Mouse (Mus musculus) E14TG2a.4 (cell line): Measurements from ENCODE around the gene Tlr2.

Experiments
- CTCF ChIP-seq: conservative IDR thresholded peaks from 2 replicates; pipeline ENCODE4 v1.5.1; 2014; ENCODE audit warnings: low read length
- NANOG ChIP-seq: IDR thresholded peaks from 2 replicates; pipeline ENCODE4 v1.6.1; 2014; ENCODE audit warnings: borderline replicate concordance, low read length, mixed read lengths
- POU5F1 ChIP-seq: IDR thresholded peaks from 2 replicates; pipeline ENCODE4 v1.6.1; 2014; ENCODE audit warnings: low read length, borderline replicate concordance

- TF ChIP-seq CTCF = peak; percentile 54
- no peak for TF ChIP-seq POU5F1
- no peak for TF ChIP-seq NANOG
Measured at GRCm38 (mm10) chr3:83797828-83798227, 43.7 kb downstream of the Tlr2 start.
